Mouse (Mus musculus): Measurements from ENCODE around the gene U2af1l4.

The U2af1l4 gene

GRCm38 (mm10) chr7:30613529-30614112, 50.5 kb downstream of the U2af1l4 start:
- peak; percentile 77 to 78 for DNase-seq

DNA sequence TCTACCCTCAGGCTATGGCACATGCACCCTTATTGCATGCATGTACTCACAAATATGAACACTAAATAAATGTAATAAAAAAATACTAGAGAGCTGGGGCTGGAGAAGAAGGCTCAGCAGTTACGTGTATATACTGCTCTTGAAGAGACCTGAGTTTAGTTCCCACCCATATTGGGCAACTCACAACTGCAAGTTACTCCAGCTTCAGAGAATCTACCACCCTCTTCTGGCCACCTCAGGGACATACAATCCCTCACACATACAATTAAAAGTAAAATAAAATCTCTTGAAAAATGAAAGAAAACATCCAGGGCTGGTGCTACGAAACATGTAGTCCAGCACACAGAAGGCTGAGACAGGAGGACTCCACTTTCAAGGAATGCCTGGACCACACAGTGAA, 51.4 kb downstream of the U2af1l4 start:
- DNase-seq, result peak; percentile 25 to 28
